Mouse (Mus musculus): ENCODE data around the gene Ccdc177.
"Not testable (repeated sequence)": the region's sequence is repeated elsewhere in the genome, so short reads cannot be mapped to it uniquely, and the experiment has no call there.

Gene Ccdc177

DNA sequence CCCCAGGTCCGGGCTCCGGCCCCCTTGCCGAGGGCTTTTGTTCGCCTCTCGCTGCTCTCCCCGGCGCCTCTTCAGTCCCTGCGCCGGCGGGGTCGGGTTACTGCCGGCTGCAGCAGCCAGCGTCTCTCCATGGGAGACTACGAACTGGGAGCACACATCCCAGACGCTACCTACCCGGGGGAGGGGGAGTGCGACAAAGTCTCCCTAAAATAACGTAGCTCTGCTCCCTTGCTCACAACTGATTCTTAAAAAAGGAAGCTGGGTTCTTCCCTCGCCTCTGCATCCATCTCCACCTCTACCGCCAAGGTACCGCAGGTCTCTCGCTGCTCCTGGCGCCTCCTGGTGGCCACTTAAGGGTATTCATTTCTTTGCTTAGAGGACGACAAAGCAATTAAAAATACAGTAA, at the start of gene Ccdc177:
Gene Ccdc177 (minus strand): TSS at position 292 of the 406 bp plus-strand sequence.
- DNase-seq (ENCODE audit: low spot score): peak; percentile 76

DNA sequence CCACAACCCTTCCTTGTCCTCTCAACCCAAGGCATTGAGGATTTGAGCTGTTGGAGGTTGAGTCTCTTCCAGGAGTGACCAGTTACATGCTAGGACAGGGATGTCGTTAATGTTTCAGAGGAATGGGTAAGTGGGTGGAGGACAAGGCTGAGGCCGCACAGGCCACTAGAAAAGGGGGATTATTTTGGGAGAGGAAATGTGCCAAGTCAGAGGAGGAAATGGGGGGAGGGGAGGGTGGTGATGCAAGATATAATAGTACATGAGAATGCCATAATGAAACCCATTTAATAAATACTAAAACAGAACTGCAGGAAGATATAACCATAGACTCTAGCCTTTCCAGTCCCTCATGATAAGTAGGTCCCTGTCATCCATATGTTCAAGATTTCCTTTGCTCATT, 49.5 kb upstream of the Ccdc177 start:
- DNase-seq (ENCODE audit: low spot score): no peak

DNA sequence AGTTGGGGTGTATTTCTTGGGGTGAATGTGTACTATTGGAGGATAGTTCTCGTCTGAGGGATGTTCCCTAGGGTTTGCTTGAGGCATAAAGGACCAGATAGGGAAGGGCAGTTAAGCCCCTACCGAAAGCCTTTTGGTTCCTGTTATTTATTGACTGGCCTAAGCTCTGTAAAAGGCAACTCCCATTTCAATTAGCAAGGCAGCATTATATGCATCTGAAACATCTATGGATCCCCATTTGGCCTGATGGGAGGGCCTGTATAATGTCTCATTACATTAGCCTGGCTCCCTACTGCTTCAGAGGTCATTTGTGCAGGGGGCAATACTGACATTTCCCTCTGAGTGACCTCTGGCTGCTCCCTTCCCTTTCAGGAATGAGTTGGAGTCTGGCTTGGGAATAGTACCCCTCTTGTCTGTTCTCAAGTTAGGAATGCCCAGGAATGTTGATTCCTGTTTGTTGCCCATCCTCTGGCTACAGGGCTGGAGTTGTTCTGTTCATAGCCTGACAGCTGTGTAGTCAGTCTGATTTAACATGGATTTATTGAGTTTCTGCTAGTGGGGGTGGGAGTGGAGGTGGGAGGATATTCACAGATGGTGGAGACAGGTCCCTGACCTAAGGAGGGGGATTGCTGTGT, 47.1 kb upstream of the Ccdc177 start:
- DNase-seq (ENCODE audit: low spot score): no peak

DNA sequence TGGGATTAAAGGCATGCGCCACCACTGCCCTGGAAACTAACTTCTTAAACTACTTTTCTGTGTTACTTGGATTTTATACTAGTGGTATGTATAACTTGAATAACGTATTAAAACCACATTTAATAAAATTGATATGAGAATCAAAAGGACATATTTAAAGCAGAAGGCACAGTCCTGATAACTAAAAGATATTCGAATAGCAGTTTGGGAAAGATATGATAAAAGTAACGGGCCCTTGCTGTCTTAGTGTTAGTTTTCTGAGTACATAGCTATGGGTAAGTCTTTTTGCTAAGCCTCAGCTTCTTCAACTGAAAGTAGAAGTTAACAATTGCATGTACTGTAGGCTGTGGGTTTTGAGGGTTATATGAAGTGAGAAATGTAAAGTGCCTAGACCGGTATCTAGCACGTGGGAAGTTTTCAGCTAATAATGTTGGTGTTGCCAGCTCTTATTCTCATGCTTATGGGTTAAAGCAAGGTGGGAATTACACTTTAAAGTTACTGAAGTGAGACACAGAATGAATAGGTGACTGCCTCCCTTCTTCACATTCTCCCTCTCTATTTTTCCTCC, 44.5 kb upstream of the Ccdc177 start:
- no peak for DNase-seq (ENCODE audit: low spot score)

DNA sequence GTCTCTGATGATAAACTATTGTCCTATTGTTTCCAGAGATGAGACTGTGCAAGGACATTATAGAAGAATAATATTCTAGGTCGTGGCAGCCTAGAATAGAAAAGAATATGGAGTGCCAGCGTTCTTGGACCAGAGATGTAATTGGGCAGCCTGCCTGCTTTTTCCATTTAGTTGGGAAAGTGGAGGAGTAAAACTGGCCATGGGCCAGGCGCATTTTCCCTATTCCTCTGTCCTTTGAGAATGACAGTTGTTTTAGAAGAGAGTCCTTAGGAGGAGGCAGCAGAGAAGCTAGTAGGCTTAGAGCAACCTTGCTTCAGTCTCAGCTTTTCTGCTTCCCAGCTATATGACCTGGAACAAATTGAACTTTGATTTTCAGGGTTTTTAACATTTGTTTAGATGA, 43.4 kb upstream of the Ccdc177 start:
- no peak for DNase-seq (ENCODE audit: low spot score)

DNA sequence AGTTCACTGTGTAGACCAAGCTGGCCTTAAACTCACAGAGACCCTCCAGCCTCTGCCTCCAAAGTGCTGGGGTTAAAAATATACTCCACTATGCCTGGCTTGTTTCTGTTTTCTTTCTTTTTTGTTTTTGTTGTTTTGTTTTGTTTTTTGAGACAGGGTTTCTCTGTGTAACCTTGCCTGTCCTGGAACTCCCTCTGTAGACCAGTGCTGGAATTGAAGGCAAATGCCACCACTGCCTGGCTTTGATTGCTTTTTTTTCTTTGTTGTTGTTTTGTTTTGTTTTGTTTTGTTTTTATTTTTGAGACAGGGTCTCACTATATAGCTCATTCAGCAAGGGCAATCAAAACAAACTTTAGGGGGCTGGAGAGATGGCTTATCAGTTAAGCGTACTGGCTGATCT, 41.0 kb upstream of the Ccdc177 start:
- no peak for DNase-seq (ENCODE audit: low spot score)

DNA sequence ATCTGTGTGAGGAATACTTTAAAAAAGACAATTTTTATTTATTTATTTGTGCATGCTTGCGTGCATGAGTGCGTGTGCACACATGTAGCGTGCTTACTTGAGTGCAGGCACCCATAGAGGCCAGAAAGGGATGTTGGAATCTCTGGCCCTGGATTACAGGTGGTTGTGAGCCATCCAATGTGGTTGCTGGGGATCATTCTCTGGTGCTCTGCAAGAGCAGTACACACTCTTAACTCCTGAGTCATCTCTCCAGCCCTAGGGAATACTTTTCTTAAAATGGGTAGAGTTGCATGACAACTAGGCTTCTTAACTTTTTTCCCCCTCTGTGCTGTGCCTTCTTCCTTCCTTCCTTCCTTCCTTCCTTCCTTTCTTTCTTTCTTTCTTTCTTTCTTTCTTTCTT, 39.7 kb upstream of the Ccdc177 start:
- DNase-seq (ENCODE audit: low spot score): no peak

DNA sequence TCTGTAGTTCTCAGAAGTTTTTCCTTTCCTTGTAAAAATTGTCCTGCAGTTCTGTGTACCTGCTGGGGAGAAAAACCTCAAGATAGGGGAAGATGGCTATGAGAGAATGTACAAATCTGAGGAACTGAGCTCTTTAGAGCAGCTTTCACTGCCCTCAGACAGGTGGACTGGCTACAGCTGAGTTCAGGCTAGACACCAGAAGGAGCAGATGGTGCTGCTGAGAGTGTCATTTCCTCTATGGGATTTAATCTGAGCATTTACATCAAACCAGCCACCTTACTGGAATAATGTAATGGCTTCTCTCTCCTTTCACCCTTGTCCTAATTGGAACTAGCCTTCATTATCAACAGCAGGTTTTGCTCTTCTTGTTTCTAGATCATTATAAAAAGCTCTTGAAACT, 37.8 kb upstream of the Ccdc177 start:
- no peak for DNase-seq (ENCODE audit: low spot score)

DNA sequence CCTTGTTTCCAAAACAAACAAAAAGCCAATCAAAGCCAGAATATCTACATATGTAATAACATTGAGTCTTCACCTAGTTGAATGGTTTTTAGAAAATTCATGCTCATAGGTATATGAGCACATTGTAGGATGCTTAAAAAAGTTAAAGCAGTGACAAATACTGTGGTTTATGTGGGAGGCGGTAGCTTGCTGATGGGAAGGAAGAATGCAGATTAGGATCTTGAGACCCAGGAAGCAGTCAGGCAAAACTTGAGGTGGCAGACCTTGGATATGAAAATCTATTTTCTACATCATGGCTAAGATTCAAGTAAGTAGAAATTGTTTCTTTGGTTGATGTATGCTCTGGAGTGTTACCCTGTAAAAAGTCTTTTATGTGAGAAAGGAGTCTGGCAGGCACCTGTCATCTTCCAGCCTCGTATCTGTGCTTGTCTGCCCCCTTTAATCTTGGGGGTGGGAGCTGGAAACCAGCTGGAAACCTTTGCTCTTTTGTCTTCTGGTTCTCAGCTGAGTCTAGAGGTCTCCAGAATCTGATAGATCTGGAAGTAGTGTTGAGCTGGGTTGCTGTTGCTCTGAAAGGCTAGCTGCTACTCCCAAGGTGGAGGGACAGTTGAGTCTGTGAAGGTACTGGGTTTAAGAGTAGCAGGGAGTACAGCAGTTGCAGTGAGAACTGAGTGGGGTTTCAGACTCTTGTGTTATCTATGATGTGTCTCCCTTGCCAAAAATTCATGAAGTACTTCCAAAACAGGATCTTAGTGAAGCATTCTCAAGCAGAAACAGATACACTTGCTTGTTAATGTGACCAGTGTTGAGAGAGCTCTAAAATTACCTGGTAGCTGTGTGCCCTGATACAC, 34.7 kb upstream of the Ccdc177 start:
- DNase-seq (ENCODE audit: low spot score): no peak

DNA sequence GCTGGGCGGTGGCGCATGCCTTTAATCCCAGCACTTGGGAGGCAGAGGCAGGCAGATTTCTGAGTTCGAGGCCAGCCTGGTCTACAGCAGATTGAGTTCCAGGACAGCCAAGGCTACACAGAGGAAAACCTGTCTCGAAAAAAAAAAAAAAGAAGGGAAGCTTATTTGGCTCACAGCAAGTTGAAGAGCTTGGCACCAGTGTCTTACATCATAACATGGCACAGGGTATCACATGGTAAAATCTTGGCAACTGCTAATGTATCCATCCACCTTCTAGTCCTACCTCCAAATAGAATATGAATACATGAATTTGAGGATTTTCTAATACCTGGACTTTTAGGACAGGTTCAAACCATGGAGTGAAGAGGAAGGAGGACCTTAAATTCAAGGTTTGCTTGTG, 34.0 kb upstream of the Ccdc177 start:
- no peak for DNase-seq (ENCODE audit: low spot score)

DNA sequence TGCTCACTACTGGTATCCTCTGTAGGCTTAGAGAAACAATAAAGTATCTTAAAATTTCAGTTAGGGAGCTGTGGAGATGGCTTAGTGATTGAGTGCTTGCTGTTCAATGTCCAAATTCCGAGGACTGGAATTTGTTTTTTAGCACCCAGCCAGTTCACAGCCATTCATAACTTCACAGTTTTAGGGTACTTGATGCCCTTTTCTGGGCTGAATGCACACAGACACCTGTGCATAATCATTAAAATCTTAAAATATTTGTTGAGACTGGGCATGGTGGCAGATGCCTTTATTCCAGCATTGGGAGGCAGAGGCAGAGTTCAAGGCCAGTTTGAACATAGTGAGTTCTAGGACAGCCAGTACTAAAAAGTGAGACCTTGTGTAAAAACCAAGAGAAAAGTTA, 33.0 kb upstream of the Ccdc177 start:
- no peak for DNase-seq (ENCODE audit: low spot score)

DNA sequence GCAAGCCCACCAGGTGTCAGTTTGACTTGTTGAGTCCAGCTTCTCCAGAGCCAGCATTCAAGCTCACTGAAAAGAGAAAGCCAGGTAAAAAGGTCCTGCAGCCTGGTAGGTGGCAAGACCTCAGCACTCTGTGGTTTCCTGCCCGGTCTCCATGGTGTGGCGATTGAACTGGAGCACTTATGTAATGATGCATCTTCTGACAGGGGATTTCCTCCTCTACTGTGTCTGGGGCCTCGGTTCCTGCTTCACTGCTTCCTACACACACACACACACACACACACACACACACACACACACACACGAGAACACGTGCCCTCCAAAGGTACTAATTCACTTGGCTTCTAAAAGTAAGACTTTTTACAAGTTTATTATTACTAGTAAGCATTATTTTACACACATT, 32.4 kb upstream of the Ccdc177 start:
- DNase-seq (ENCODE audit: low spot score): no peak

DNA sequence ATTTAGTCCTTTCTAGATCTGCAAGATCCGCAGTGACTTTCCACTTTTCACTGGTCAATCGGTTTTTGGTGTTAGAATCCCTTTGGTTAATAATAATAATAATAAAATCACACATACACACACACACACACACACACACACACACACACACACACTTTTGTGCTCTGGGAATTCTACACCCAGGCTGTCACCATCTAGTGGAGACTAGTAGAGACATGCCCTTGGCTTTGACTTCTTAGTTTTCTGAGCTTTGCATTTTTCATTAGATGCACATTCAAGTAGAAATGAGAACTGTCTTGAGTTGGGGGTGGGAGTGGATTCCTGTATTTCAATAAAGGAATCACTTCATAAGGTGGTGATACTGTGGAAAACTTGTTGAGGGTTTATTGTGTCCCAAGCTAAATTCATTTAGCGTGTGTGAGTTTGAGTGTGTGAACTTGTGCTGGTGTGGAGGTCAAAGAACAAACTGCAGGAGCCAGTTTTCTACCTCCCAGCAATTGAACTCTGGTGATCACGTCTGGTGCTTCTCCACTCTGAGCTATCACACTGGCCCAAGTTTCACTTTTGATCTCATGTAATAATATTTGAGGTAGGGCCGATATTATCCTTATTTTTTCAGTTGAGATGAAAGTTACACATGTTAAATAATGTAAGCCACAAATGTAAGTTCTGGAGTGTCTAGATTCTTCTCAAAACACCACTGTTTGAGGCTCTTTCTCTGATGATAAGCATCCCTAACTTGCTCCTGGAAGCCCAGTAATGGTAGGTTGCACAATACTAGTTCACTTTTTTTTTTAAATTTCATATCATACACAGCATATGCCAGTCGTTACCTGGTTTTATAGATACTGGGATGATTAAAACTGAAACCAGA, 31.3 kb upstream of the Ccdc177 start:
- no peak for DNase-seq (ENCODE audit: low spot score)

DNA sequence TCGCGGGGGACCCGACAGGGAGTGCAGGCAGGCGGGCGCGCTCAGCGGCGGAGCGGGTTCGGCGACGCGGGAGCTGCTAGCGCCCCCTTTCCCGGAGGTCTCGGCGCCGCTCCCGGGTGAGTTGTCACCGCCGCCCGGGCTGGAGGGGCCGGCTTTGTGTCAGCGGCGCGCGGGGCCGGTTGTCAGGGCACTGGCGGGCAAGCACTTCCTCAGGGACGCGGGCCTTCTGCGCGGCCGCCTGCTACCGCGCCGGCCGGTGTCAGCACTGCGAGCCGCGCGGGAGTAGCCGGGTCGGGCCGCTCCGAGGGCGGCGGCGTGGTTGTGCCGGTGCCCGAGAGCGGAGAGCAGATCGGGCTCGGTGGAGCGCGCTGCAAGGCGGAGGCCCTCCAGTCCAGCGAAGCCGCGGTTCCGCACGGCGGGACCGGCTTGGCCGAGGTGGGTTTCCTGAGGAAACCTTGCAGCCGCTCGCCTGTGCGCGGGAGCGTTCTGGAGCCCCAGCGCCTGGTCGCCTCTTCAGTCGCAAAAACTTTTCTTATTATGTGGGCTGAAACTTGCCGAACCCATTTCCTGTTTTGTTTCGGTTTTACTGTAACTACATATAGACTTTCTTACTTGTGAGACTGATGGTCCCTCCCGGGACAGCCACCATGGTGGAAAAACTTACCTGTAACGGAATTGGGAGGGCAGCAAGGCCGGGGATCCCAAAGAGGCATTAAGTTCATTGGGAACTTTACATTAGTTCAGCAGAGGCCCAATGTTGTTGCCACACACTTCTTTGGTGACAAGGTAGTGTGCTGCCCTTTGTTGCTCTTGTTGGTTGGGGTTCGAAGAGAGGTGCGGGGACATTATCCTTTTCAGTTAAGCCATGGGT, 30.4 kb upstream of the Ccdc177 start:
- DNase-seq (ENCODE audit: low spot score): no peak

DNA sequence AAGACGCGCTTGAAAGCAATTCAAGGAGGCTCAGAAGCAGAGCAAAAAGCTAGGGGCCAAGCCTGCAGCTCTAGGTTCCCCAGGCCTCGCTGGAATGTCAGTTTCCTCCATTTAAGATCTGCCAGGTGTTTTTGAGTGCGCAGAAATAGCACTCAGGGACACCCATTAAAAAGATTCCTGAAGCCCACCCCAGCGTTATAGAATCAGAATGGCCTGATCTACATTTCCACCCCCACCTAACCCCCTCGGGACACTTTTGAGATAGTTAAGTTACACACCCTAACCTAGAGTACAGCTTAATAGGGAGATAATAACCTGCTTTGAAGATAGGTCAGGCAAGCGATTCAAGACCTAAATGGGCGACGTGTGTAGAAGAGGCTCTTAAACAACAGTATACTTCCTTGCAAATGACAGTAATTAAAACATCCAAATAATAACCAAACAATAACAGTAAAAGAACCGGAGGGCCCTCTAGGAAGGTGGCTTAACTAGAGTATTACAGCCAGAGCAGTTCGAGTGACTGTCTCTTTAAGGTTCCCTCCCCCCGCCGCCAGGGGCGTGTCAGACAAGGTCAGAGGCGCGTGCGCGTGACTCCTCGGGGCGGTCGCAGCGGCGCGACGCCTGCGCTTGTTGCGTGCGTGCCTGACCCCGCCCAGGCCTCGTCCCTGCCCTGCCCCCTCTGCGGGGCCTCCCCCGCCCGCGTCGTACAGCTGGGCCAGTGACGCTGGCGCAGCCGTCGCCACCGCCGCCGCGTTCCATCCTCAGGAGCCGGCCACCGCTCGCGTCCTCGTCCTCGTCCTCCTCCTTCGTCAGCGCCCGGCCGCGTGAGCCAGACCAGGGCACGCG, 29.6 kb upstream of the Ccdc177 start, which contains the start of gene Susd6:
Gene Susd6 (plus strand): TSS at position 662 of the 846 bp plus-strand sequence.
- DNase-seq (ENCODE audit: low spot score): peak; percentile 97

DNA sequence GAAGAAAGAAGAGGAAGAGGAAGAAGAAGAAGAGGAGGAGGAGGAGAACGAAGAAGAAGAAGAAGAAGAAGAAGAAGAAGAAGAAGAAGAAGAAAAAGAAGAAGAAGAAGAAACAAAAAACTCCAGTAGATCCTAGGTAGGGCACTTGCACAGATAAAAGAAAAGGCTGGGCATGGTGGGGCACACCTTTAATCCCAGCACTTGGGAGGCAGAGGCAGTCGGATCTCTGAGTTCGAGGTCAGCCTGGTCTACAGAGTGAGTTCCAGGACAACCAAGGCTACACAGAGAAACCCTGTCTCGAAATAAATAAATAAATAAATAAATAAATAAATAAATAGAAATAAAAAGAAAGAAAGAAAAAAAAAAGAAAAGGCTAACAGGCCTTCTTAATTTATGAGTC, 28.8 kb upstream of the Ccdc177 start:
- not testable (repeated sequence) for DNase-seq (ENCODE audit: low spot score)

DNA sequence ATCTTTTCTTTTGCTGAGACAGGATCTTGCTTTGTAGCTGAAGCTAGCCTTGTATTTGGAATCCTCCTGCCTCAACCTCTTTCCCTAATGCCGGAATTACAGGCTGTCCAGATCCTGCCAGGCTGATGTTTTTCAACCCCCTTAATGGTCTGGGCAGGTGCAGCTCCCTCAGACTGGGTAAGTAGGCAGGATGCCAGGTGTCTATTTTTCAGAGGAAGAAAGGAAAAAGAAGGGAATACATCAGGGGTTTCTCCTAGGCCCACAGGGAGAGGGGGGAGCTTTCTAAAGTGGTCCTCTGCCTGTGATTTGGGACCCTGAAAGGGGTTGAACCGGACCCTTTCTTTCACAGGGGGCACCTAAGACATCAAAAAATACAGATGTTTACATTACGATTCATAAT, 27.7 kb upstream of the Ccdc177 start:
- DNase-seq (ENCODE audit: low spot score): no peak

DNA sequence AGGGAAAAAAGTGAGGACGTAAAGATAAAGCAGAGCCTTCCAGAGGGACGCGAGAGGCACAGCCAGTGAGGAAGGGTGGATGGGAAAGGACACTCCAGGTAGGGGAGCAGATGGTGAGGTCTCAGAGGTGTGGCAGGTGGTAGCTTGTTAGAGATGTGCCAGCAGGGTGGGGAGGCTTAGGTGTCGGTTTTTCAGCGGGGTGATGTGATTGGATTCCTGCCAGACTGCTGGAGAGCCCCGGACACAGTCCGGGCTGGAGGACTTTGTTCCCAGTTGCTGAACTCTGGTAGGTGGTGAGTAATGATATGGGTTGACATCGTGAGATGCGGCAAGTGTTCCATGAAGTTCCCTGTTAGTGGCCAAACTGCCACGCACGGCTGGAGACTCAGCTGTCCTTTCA, 27.1 kb upstream of the Ccdc177 start:
- no peak for DNase-seq (ENCODE audit: low spot score)

DNA sequence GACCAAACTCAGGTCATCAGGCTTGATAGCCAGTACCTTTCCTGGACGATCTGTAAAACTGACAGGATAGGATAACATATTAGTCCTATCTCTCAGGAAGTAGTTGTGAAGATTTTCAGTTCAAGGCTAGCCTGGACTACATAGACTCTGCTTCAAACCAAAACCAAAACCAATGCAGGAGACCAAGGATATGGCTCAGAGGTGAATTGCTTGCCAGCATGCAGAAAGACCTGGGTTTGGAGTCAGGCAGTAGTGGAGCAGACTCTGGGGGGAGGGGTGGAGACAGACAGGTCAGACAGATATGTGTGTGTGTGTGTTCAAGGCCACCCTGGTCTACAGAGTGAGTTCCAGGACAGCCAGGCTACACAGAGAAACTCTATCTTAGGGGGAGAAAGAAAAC, 26.1 kb upstream of the Ccdc177 start:
- no peak for DNase-seq (ENCODE audit: low spot score)

DNA sequence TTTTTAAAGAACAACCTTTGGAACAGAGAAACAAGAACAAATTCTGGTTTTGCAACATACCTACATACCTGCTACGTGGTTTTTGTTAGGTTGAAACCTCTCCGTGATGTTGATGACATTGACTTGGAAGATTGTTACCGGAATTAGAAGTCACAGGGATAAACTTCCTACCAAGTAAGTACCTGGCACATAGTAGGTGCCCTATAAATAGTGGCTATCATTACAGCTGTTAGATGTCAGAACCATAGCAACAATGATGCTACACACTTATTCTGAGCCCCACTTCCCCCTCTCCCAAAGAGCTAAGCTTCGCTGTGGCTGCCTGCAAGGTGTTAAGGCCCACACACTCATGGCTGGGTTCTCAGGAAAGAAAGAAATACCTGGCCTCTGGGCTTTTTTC, 25.1 kb upstream of the Ccdc177 start:
- no peak for DNase-seq (ENCODE audit: low spot score)
